Mouse (Mus musculus): ENCODE measurements around the gene Sned1. TPM values are rescaled to one million over a fixed set of nuclear protein-coding genes. Genes with fewer than 3 reads are reported as not detected.

Sned1 gene
- 1.2 and 2.0 TPM in 2 replicates for polyA plus RNA-seq (2015; fragmentation: Nextera tagmentation; extraction: Ambion mirVana)

DNA sequence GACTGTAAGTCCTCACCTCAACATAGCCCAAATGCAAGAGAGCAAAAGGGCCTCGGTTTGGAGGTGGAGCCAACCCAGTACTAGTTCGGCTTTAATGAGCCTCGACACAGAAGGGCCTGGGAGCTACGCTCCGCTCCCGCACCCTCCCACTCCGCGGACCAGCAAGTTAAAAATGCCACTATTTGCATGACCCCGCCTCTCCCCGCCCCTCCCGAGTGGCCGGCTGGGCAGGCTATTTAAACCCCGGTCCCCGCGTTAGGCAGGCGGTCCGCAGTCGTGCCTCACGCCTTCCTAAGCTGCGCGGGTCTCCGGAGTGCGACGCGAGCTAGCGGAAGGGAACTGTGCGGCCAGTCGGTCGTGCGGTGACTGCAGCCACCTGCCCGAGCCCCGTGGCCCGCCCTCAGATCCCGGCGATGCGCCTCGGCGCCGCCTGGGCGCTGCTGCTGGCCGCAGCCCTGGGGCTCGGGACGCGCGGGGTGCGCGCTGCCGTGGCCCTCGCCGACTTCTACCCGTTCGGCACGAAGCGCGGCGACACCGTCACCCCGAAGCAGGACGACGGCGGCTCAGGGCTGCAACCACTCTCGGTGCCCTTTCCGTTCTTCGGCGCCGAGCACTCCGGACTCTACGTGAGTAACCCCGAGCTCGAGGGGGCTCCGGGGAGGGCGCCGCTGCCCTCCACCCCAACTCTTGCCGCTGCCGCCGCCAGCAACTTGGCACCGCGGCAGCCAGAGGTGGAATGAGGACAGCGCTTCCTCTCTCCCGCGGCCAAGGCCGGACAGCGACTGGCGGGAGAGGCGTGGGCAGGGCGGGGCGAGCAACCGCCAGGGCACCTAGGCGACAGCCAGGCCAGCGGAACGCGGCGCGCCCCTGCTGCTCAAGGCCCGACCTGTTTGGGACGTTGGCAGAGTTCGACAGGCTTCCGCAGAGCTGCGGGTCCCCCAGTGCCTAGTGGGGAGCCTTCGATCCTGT is at the start of gene Sned1:
Gene Sned1, plus strand, starts transcription at position 266 of the 969 bp plus-strand sequence.

DNA sequence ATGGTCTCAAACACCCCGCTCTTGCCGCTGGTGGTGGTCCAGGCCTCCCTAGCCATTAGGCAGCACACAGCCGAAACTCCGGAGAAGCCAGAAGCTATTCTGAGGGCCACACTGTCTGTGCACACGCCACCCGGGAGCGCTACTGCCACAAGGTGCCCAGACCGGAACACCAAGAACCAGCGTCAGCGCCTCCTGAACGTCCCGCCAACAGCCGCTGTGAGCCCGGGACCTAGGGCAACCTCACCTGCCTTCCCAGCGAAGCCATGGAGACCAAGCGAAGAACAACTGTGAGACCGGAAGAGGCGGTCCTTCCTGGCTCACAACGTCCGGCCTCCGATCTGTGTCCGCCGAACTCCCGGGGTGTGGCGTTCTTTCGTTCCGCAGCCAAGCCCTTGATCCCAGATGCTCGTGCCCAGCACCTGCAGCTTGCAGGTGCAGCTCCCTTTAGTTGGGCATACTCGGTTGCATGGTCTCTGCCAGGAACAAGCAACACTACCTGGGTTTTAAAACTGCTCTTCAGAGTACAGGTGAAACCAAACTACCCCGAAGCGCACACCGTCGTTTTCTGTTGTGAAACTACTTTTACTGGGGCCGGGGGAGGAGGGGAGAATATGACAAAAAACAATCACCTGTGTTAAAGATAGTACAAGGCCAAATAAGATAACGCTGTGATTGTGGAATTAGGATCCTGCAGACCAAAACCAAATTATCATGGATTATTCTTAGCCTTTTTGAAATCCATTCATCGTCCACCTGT is 70.1 kb downstream of the Sned1 start, which contains the start of gene Mterf4:
Gene Mterf4, minus strand, starts transcription at position 335 of the 757 bp plus-strand sequence.

DNA sequence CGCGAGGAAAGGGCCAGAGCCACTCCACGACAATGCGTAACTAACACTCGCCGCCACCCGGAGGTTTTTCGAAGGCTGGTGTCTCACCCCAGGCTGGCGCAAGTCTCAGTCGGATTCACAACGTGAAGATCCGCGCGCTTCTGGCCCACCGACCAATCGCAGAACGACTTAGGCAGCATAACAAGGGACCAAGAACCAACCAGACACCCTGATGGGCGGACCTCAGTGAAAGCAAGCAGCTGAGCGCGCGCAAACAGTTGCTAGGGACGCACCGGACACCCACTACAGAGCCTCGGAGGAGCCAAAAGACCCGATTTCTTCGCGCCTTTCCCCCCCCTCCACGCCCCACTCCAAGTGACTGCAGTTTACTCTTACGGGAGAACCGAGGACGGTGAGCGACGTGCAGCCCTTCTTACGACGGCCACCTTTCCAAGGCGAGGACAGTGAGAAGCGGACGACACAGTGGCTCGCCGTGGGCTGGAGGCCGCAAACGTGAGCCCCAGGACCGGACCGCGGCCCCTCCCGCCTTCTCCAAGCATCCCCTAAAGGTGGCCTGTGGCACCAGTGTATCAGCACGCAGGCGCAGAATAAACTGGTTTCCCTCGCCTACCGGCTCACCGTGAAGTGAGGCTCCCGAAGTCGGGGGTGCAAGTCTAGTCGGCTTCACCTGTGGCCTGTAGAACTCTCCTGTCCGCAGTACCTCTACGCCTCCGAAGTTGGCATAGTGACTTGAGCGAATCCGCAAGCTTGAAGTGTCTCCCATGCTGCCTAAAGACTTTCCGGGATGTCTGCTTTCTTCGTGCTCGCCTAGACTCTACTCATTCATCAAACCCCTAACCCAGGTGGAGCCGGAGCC is 107.2 kb downstream of the Sned1 start, which contains the start of the genes Ppp1r7 and Pask:
Gene Ppp1r7, plus strand, starts transcription at position 207 of the 856 bp plus-strand sequence.
Gene Pask, minus strand, starts transcription at position 835 of the 856 bp plus-strand sequence.

Small RNA genes within 50 kb of the gene (microRNA-seq; reads per million reads assigned to microRNA genes)
- gene Mir6901 (0 to 0.21 reads per million in 2 experiments), gene Mir6902 (0 reads per million in 2 experiments)

Other genes starting within 250 kb of the Sned1 start
- not detected in 2 replicates for gene Aqp12, start 229.5 kb upstream of the Sned1 start, polyA plus RNA-seq (2015; fragmentation: Nextera tagmentation; extraction: Ambion mirVana)
- 2.5 and 3.0 TPM in 2 replicates for gene Kif1a, start 133.9 kb upstream of the Sned1 start, polyA plus RNA-seq (2015; fragmentation: Nextera tagmentation; extraction: Ambion mirVana)
- 0.24 and 0.27 TPM in 2 replicates for gene Agxt, start 100.6 kb upstream of the Sned1 start, polyA plus RNA-seq (2015; fragmentation: Nextera tagmentation; extraction: Ambion mirVana)
- gene 2310007B03Rik, start 74.9 kb upstream of the Sned1 start, polyA plus RNA-seq (2015; fragmentation: Nextera tagmentation; extraction: Ambion mirVana): 0.54 TPM in 1 of 2 replicates, not detected in the other
- 0.02 and 0.03 TPM in 2 replicates for gene Crocc2, start 67.1 kb upstream of the Sned1 start, polyA plus RNA-seq (2015; fragmentation: Nextera tagmentation; extraction: Ambion mirVana)
- 16.2 and 18.2 TPM in 2 replicates for gene Mterf4, start 70.1 kb downstream of the Sned1 start, polyA plus RNA-seq (2015; fragmentation: Nextera tagmentation; extraction: Ambion mirVana)
- 30.8 and 34.9 TPM in 2 replicates for gene Ppp1r7, start 107.0 kb downstream of the Sned1 start, polyA plus RNA-seq (2015; fragmentation: Nextera tagmentation; extraction: Ambion mirVana)
- gene Pask, start 107.6 kb downstream of the Sned1 start, polyA plus RNA-seq (2015; fragmentation: Nextera tagmentation; extraction: Ambion mirVana): 2.0 and 2.8 TPM in 2 replicates
- gene Ano7, start 138.1 kb downstream of the Sned1 start, polyA plus RNA-seq (2015; fragmentation: Nextera tagmentation; extraction: Ambion mirVana): 0.06 and 0.34 TPM in 2 replicates
- 93.8 and 113 TPM in 2 replicates for gene Hdlbp, start 243.0 kb downstream of the Sned1 start, polyA plus RNA-seq (2015; fragmentation: Nextera tagmentation; extraction: Ambion mirVana)